ENCODE assay signal across 9 mouse cellular contexts in the genomic region with DNA sequence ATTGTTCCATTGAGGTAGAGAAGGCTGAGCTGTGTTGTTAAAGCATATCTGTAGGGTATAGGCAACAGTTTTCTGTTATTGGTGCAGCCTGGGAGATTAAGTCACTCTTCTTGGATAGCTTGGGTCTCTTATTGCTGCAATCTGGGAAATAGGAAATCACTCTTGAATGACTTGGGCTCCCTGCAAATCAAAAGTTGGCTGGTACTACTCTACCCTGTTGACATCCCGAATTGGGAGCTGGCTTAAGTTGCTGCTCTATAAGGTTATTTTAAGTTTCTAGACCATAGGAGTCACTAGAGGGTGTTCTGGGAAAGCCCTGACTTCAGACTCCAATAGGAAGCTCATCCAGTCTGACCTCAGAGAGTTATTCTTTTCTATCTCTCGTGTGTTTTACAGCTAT. TPM values are rescaled to one million over a fixed set of nuclear protein-coding genes. Genes with fewer than 3 reads are reported as not detected.
A peak's percentile ranks its signal among the peaks of the same experiment; 100 is the strongest.
DNase-seq lines count a peak whose midpoint lies in the region; ATAC-seq lines count a peak whose summit lies in the region.
"Had no signal": no experiment of that assay in that cellular context is flagged by ENCODE, and none has a peak within 500 bp of the region (broad histone marks: within the 10 kb centered on the region; RNA-seq: fewer than 3 reads in every experiment).

No protein-coding gene starts in this region.

- peaks cover 14% of the 10 kb centered on the region for H3K4me1 ChIP-seq in kidney, embryonic 14.5 days (ENCODE audit: control insufficient read depth, insufficient read depth, low read length)
- peaks cover 21% of the 10 kb centered on the region for H3K4me1 ChIP-seq in embryonic facial prominence, embryonic 12.5 days
- peaks cover 29% of the 10 kb centered on the region for H3K4me1 ChIP-seq in hindbrain, embryonic 15.5 days (replicated peaks)
- H3K4me1 ChIP-seq in midbrain, embryonic 13.5 days (replicated peaks): peaks cover 30% of the 10 kb centered on the region

- WGBS in kidney, embryonic 14.5 days: 52% methylated on average over 2 of the region's 2 CpGs
- 38% methylated on average over 2 of the region's 2 CpGs for WGBS in embryonic facial prominence, embryonic 12.5 days
- WGBS in hindbrain, embryonic 15.5 days: 40% methylated on average over 2 of the region's 2 CpGs
- WGBS in midbrain, embryonic 13.5 days: 50% methylated on average over 2 of the region's 2 CpGs

- H3K9me3 ChIP-seq in kidney, embryonic 14.5 days (ENCODE audit: control insufficient read depth, low read length): no peaks in the 10 kb centered on the region
- no peaks in the 10 kb centered on the region for H3K9me3 ChIP-seq in embryonic facial prominence, embryonic 12.5 days
- no peaks in the 10 kb centered on the region for H3K9me3 ChIP-seq in hindbrain, embryonic 15.5 days
- H3K9me3 ChIP-seq in midbrain, embryonic 13.5 days: no peaks in the 10 kb centered on the region

- intact Hi-C loops in gastrocnemius, postnatal 36 days (cut with DNase I): loop anchor here (5.0 kb wide), 1 partner anchor 47 kb away; no protein-coding TSS in a partner anchor

- H3K9ac ChIP-seq in kidney, embryonic 14.5 days (ENCODE audit: low read depth, low read length): no peak overlapping the region; the same call in 1 of the 2 replicates
- H3K9ac ChIP-seq in embryonic facial prominence, embryonic 12.5 days: no peak overlapping the region
- no peak overlapping the region for H3K9ac ChIP-seq in hindbrain, embryonic 15.5 days
- H3K9ac ChIP-seq in midbrain, embryonic 13.5 days (replicated peaks): no peak overlapping the region

- no peak overlapping the region for H3K27ac ChIP-seq in kidney, embryonic 14.5 days (ENCODE audit: low read depth, low read length)
- H3K27ac ChIP-seq in embryonic facial prominence, embryonic 12.5 days: no peak overlapping the region
- H3K27ac ChIP-seq in hindbrain, embryonic 15.5 days (replicated peaks): no peak overlapping the region
- no peak overlapping the region for H3K27ac ChIP-seq in midbrain, embryonic 13.5 days
- H3K27ac ChIP-seq: macrophage had no signal

- H3K4me2 ChIP-seq in kidney, embryonic 14.5 days (replicated peaks; ENCODE audit: low read depth, low read length): peak overlapping the region; percentile 71
- peak overlapping the region; percentile 69 for H3K4me2 ChIP-seq in embryonic facial prominence, embryonic 12.5 days (replicated peaks)
- H3K4me2 ChIP-seq in hindbrain, embryonic 15.5 days: peak overlapping the region; percentile 56
- H3K4me2 ChIP-seq in midbrain, embryonic 13.5 days (replicated peaks): peak overlapping the region; percentile 67

- H3K4me3 ChIP-seq in kidney, embryonic 14.5 days (ENCODE audit: low read length): peak overlapping the region; percentile 3; the same call in 1 of the 2 replicates
- peak overlapping the region; percentile 14; the same call in 1 of the 2 replicates for H3K4me3 ChIP-seq in embryonic facial prominence, embryonic 12.5 days
- no peak overlapping the region for H3K4me3 ChIP-seq in hindbrain, embryonic 15.5 days
- peak overlapping the region; percentile 98 for H3K4me3 ChIP-seq in midbrain, embryonic 13.5 days (replicated peaks)

- H3K27me3 ChIP-seq in kidney, embryonic 14.5 days (ENCODE audit: control insufficient read depth, insufficient read depth, low read length): no peaks in the 10 kb centered on the region
- H3K27me3 ChIP-seq in embryonic facial prominence, embryonic 12.5 days: no peaks in the 10 kb centered on the region
- no peaks in the 10 kb centered on the region for H3K27me3 ChIP-seq in hindbrain, embryonic 15.5 days
- H3K27me3 ChIP-seq in midbrain, embryonic 13.5 days: no peaks in the 10 kb centered on the region

- no peak for ATAC-seq in kidney, embryonic 14.5 days (ENCODE audit: low FRiP score, low TSS enrichment)
- ATAC-seq in embryonic facial prominence, embryonic 12.5 days (ENCODE audit: insufficient number of reproducible peaks, insufficient read depth, low FRiP score, low TSS enrichment): no peak
- ATAC-seq in hindbrain, embryonic 15.5 days (ENCODE audit: low FRiP score, low read depth): no peak
- no peak for ATAC-seq in midbrain, embryonic 13.5 days

- DNase-seq in kidney, postnatal 25 days: no peak
- DNase-seq in layer of hippocampus, postnatal 10 days (ENCODE audit: low spot score in 2 of 2): no peak
- DNase-seq in thymus, postnatal 4 days: no peak
- DNase-seq in gastrocnemius, postnatal 36 days: no peak

- H3K36me3 ChIP-seq in kidney, embryonic 14.5 days (ENCODE audit: control insufficient read depth, insufficient read depth, low read length): no peaks in the 10 kb centered on the region
- no peaks in the 10 kb centered on the region for H3K36me3 ChIP-seq in embryonic facial prominence, embryonic 12.5 days
- no peaks in the 10 kb centered on the region for H3K36me3 ChIP-seq in hindbrain, embryonic 15.5 days
- H3K36me3 ChIP-seq in midbrain, embryonic 13.5 days: no peaks in the 10 kb centered on the region

RNA-seq across cellular contexts. Expression of gene Rdx, which starts 3.4 kb away (rescaled TPM):
- 158 and 184 TPM in 2 replicates for polyA plus RNA-seq in kidney, embryonic 14.5 days (2014; fragmentation: Nextera tagmentation; extraction: Ambion mirVana)
- 141 and 147 TPM in 2 replicates for polyA plus RNA-seq in embryonic facial prominence, embryonic 12.5 days (2016; fragmentation: Nextera tagmentation; extraction: Ambion mirVana)
- polyA plus RNA-seq in hindbrain, embryonic 15.5 days (2015; fragmentation: Nextera tagmentation; extraction: Ambion mirVana): 78.3 and 85.7 TPM in 2 replicates
- 120 TPM in 2 replicates for polyA plus RNA-seq in midbrain, embryonic 13.5 days (2015; fragmentation: Nextera tagmentation; extraction: Ambion mirVana)
- 10 to 100 TPM; 64.3 to 66.6 TPM for total RNA-seq in layer of hippocampus, postnatal 10 days (2021)
- 100 to 1,000 TPM; 102 to 114 TPM for total RNA-seq in gastrocnemius, postnatal 36 days (2021)
